Mouse (Mus musculus) kidney, postnatal 14 days (tissue): ENCODE results near the gene Mrps14.
A peak's percentile ranks its signal among the peaks of the same experiment; 100 is the strongest.

ENCODE experiments used
- DNase-seq: peaks from one replicate; pipeline ENCODE4 v3.0.0; 2022; ENCODE audit warnings: mixed read lengths

Gene Mrps14

GRCm38 (mm10) chr1:160194529-160195336 is at the start of gene Mrps14:
Gene Mrps14, plus strand, starts transcription at chr1:160195215.
- DNase-seq = peak; percentile 99

GRCm38 (mm10) chr1:160145606-160146005 is 49.4 kb upstream of the Mrps14 start:
- DNase-seq = no peak

- no peak for DNase-seq
These were observed 47.7 kb upstream of the Mrps14 start for GRCm38 (mm10) chr1:160147274-160147673.

- DNase-seq = no peak
These were observed 45.6 kb upstream of the Mrps14 start for GRCm38 (mm10) chr1:160149291-160149906.

GRCm38 (mm10) chr1:160150726-160151125 is 44.3 kb upstream of the Mrps14 start:
- DNase-seq = no peak

- no peak for DNase-seq
These were observed 41.5 kb upstream of the Mrps14 start, which contains the start of gene Tnn for GRCm38 (mm10) chr1:160153480-160153879. Gene Tnn, minus strand, starts transcription at chr1:160153580.

GRCm38 (mm10) chr1:160158190-160158589 is 36.8 kb upstream of the Mrps14 start:
- DNase-seq = no peak

GRCm38 (mm10) chr1:160166600-160166999 is 28.4 kb upstream of the Mrps14 start:
- DNase-seq = no peak

GRCm38 (mm10) chr1:160176903-160177302 is 18.1 kb upstream of the Mrps14 start:
- DNase-seq = no peak

- DNase-seq = no peak
These were observed 13.8 kb upstream of the Mrps14 start for GRCm38 (mm10) chr1:160181216-160181615.

GRCm38 (mm10) chr1:160184506-160184905 is 10.5 kb upstream of the Mrps14 start:
- peak; percentile 62 for DNase-seq

GRCm38 (mm10) chr1:160195337-160195663 is 285 bp downstream of the Mrps14 start:
- DNase-seq = no peak

- DNase-seq = no peak
These were observed 10.5 kb downstream of the Mrps14 start for GRCm38 (mm10) chr1:160205486-160205885.

GRCm38 (mm10) chr1:160209844-160210243 is 14.8 kb downstream of the Mrps14 start:
- DNase-seq = no peak

- DNase-seq = no peak
These were observed 15.6 kb downstream of the Mrps14 start for GRCm38 (mm10) chr1:160210566-160210965.

- DNase-seq = no peak
These were observed 16.6 kb downstream of the Mrps14 start for GRCm38 (mm10) chr1:160211597-160212122.

GRCm38 (mm10) chr1:160212123-160212691 is 17.2 kb downstream of the Mrps14 start:
- no peak for DNase-seq

- DNase-seq = peak; percentile 100
These were observed 18.0 kb downstream of the Mrps14 start, which contains the start of gene Cacybp for GRCm38 (mm10) chr1:160212703-160213669. Gene Cacybp, minus strand, starts transcription at chr1:160212875.

- no peak for DNase-seq
These were observed 19.2 kb downstream of the Mrps14 start for GRCm38 (mm10) chr1:160214171-160214570.

GRCm38 (mm10) chr1:160217898-160218297 is 22.9 kb downstream of the Mrps14 start:
- DNase-seq = no peak

GRCm38 (mm10) chr1:160224093-160224492 is 29.1 kb downstream of the Mrps14 start:
- no peak for DNase-seq

GRCm38 (mm10) chr1:160227196-160227595 is 32.2 kb downstream of the Mrps14 start:
- no peak for DNase-seq
